Comparison of ENCODE assay signal across 9 mouse cellular contexts in genomic region chr9:99242533-99243189, GRCm38 (mm10). TPM values are rescaled to one million over a fixed set of nuclear protein-coding genes. Genes with fewer than 3 reads are reported as not detected.
DNase-seq lines count a peak whose midpoint lies in the region; ATAC-seq and TF ChIP-seq lines count a peak whose summit lies in the region.
"Had no signal": no experiment of that assay in that cellular context is flagged by ENCODE, and none has a peak within 500 bp of the region (broad histone marks: within the 10 kb centered on the region; RNA-seq: fewer than 3 reads in every experiment).

No protein-coding gene starts in this region.

- peak overlapping the region; percentile 77 for H3K9ac ChIP-seq in forebrain, embryonic 15.5 days (replicated peaks)
- peak overlapping the region; percentile 35; the same call in 1 of the 2 replicates for H3K9ac ChIP-seq in limb, embryonic 11.5 days (ENCODE audit: low read length)
- H3K9ac ChIP-seq in neural tube, embryonic 13.5 days: peak overlapping the region; percentile 54

- intact Hi-C loops in left cerebral cortex, postnatal 25 days (cut with DNase I): loop anchor here (1.0 to 10.0 kb wide), 4 partner anchors 102 to 258 kb away; partner anchors contain the start of genes Faim and Pik3cb

- peaks cover 18% of the 10 kb centered on the region for H3K36me3 ChIP-seq in G1E (replicated peaks)
- no peaks in the 10 kb centered on the region for H3K36me3 ChIP-seq in forebrain, embryonic 15.5 days
- H3K36me3 ChIP-seq in limb, embryonic 11.5 days (ENCODE audit: control insufficient read depth, insufficient read depth, low read length): no peaks in the 10 kb centered on the region
- H3K36me3 ChIP-seq in neural tube, embryonic 13.5 days: peaks cover 12% of the 10 kb centered on the region; the same call in 1 of the 2 replicates

- peak; percentile 78 for ATAC-seq in G1E (ENCODE audit: extremely low read depth, insufficient number of reproducible peaks, low FRiP score, poor library complexity, severe bottlenecking)
- ATAC-seq in forebrain, embryonic 15.5 days (replicated peaks): peak; percentile 78
- peak; percentile 76 for ATAC-seq in limb, embryonic 11.5 days (ENCODE audit: insufficient number of reproducible peaks, low FRiP score, low TSS enrichment, low read depth)
- ATAC-seq in neural tube, embryonic 13.5 days (ENCODE audit: low read depth): no peak

- H3K9me3 ChIP-seq in G1E (replicated peaks): no peaks in the 10 kb centered on the region
- H3K9me3 ChIP-seq in forebrain, embryonic 15.5 days: no peaks in the 10 kb centered on the region
- H3K9me3 ChIP-seq in limb, embryonic 11.5 days (ENCODE audit: control insufficient read depth, low read length): no peaks in the 10 kb centered on the region
- no peaks in the 10 kb centered on the region for H3K9me3 ChIP-seq in neural tube, embryonic 13.5 days

- H3K27ac ChIP-seq in forebrain, embryonic 15.5 days (replicated peaks): peak overlapping the region; percentile 82; the same call in 1 of the 2 replicates
- H3K27ac ChIP-seq in limb, embryonic 11.5 days (replicated peaks; ENCODE audit: low read depth, low read length): no peak overlapping the region
- no peak overlapping the region for H3K27ac ChIP-seq in neural tube, embryonic 13.5 days (replicated peaks)

- peak overlapping the region; percentile 86 for H3K4me3 ChIP-seq in G1E (ENCODE audit: low read depth, low read length)
- peak overlapping the region; percentile 74 for H3K4me3 ChIP-seq in forebrain, embryonic 15.5 days
- peak overlapping the region; percentile 85 for H3K4me3 ChIP-seq in limb, embryonic 11.5 days (ENCODE audit: low read depth, low read length)
- H3K4me3 ChIP-seq in neural tube, embryonic 13.5 days: peak overlapping the region; percentile 75

- no peaks in the 10 kb centered on the region for H3K27me3 ChIP-seq in G1E (ENCODE audit: insufficient read depth, low read length)
- H3K27me3 ChIP-seq in forebrain, embryonic 15.5 days: no peaks in the 10 kb centered on the region
- H3K27me3 ChIP-seq in limb, embryonic 11.5 days (ENCODE audit: control insufficient read depth, insufficient read depth, low read length): no peaks in the 10 kb centered on the region
- no peaks in the 10 kb centered on the region for H3K27me3 ChIP-seq in neural tube, embryonic 13.5 days
- H3K27me3 ChIP-seq: Patski had no signal

- 7% methylated on average over 17 of the region's 17 CpGs for WGBS in forebrain, embryonic 15.5 days
- 6% methylated on average over 17 of the region's 17 CpGs for WGBS in limb, embryonic 11.5 days
- 9% methylated on average over 17 of the region's 17 CpGs for WGBS in neural tube, embryonic 13.5 days

- peaks cover 74% of the 10 kb centered on the region for H3K4me1 ChIP-seq in G1E (ENCODE audit: insufficient read depth, low read depth, low read length)
- H3K4me1 ChIP-seq in forebrain, embryonic 15.5 days: peaks cover 38% of the 10 kb centered on the region
- no peaks in the 10 kb centered on the region for H3K4me1 ChIP-seq in limb, embryonic 11.5 days (ENCODE audit: control insufficient read depth, insufficient read depth, low read length)
- peaks cover 26% of the 10 kb centered on the region for H3K4me1 ChIP-seq in neural tube, embryonic 13.5 days (replicated peaks)

- peak overlapping the region; percentile 59 for H3K4me2 ChIP-seq in forebrain, embryonic 15.5 days (replicated peaks)
- H3K4me2 ChIP-seq in limb, embryonic 11.5 days (ENCODE audit: low read depth, severe bottlenecking): peak overlapping the region; percentile 56
- H3K4me2 ChIP-seq in neural tube, embryonic 13.5 days: peak overlapping the region; percentile 64

- TF ChIP-seq CTCF in G1E (IDR thresholded peaks at IDR 0.05; ENCODE audit: low read depth, low read length): no peak

- peak; percentile 2 for DNase-seq in heart, adult 8-10 months (ENCODE audit: low spot score)
- no peak for DNase-seq in heart, adult 11 months
- DNase-seq in G1E (ENCODE audit: low spot score) (peak; percentile 80), adipocyte (ENCODE audit: low spot score) (no peak)
- DNase-seq in limb, embryonic 11.5 days (ENCODE audit: low spot score): no peak
- no peak for DNase-seq in left cerebral cortex, postnatal 25 days (ENCODE audit: low spot score in 2 of 2)

RNA-seq across cellular contexts. Expression of gene Cep70, which starts 0.5 kb away (rescaled TPM):
- 10 to 100 TPM in 1 of 4 experiments, 1 to 10 TPM in 3; 5.4 to 12.6 (median 6.7) TPM for total RNA-seq in heart, adult 8-10 months (2022)
- total RNA-seq in G1E (2014; fragmentation: Nextera tagmentation) (126 and 147 TPM in 2 replicates), G1E (2017) (36.4 and 45.5 TPM in 2 replicates)
- 2.3 and 4.2 TPM in 2 replicates for polyA plus RNA-seq in G1E (2012)
- polyA plus RNA-seq in forebrain, embryonic 15.5 days (2015; fragmentation: Nextera tagmentation; extraction: Ambion mirVana): 77.7 and 78.8 TPM in 2 replicates
- 46.5 and 47.0 TPM in 2 replicates for polyA plus RNA-seq in limb, embryonic 11.5 days (2014; fragmentation: Nextera tagmentation; extraction: Ambion mirVana)
- 56.2 and 57.1 TPM in 2 replicates for polyA plus RNA-seq in neural tube, embryonic 13.5 days (2015; fragmentation: Nextera tagmentation; extraction: Ambion mirVana)
- total RNA-seq in left cerebral cortex, postnatal 25 days (2021): 10 to 100 TPM; 19.8 to 23.9 TPM

RNA-seq across cellular contexts. Expression of gene Faiml, which starts 5.6 kb away (rescaled TPM):
- not detected for total RNA-seq in heart, adult 8-10 months (2022)
- total RNA-seq in G1E (2014; fragmentation: Nextera tagmentation): not detected in 2 replicates
- total RNA-seq in G1E (2017): 0.35 TPM in 1 of 2 replicates, not detected in the other
- polyA plus RNA-seq in G1E (2012): not detected in 2 replicates
- not detected in 2 replicates for polyA plus RNA-seq in forebrain, embryonic 15.5 days (2015; fragmentation: Nextera tagmentation; extraction: Ambion mirVana)
- polyA plus RNA-seq in limb, embryonic 11.5 days (2014; fragmentation: Nextera tagmentation; extraction: Ambion mirVana): not detected in 2 replicates
- polyA plus RNA-seq in neural tube, embryonic 13.5 days (2015; fragmentation: Nextera tagmentation; extraction: Ambion mirVana): not detected in 2 replicates
- total RNA-seq in left cerebral cortex, postnatal 25 days (2021): not detected

Comparison
In these comparisons a context has a peak if more than half of its experiments do, and no peak if none do; other contexts are left out.
1. DNase-seq: peak in heart, adult 8-10 months (single experiment) and G1E (single experiment); none in heart, adult 11 months (single experiment), limb, embryonic 11.5 days (single experiment), left cerebral cortex, postnatal 25 days (0 of 2) and adipocyte (single experiment).
2. Peak in every context shown above with its lines, with median percentiles within 50 percentile points of each other: H3K4me3 ChIP-seq, H3K4me2 ChIP-seq and H3K9ac ChIP-seq.